Comparison of ENCODE assay signal across 14 mouse cellular contexts in the genomic region with DNA sequence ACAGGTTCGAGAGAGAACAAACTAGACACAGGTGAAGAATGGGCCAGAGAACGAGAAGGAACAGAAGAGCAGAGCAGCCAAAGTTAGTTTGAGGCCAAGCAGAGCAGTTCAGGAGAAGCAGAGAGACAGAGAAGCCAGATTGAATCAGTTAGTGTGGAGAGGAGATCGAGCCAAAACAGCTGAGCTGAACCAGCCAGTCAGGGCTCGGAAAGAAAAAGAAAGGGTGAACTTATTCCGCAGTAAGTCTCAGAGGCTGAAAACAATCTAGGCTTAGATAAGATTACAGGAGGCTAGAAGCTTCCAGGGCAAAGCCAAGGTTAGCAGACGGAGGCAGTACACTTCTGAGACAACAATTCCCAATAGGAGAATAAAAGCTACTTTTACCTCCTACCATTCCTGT. TPM values are rescaled to one million over a fixed set of nuclear protein-coding genes. Genes with fewer than 3 reads are reported as not detected.
DNase-seq lines count a peak whose midpoint lies in the region; ATAC-seq and TF ChIP-seq lines count a peak whose summit lies in the region.
"Had no signal": no experiment of that assay in that cellular context is flagged by ENCODE, and none has a peak within 500 bp of the region (broad histone marks: within the 10 kb centered on the region; RNA-seq: fewer than 3 reads in every experiment).

No protein-coding gene starts in this region.

- H3K4me1 ChIP-seq in liver, adult 2 months (ENCODE audit: control insufficient read depth, insufficient read depth, low read length): peaks cover 2% of the 10 kb centered on the region; the same call in 1 of the 2 replicates
- peaks cover 12% of the 10 kb centered on the region for H3K4me1 ChIP-seq in heart, postnatal 0 days (ENCODE audit: control insufficient read depth, insufficient read depth)
- no peaks in the 10 kb centered on the region for H3K4me1 ChIP-seq in small intestine, adult 2 months (ENCODE audit: control insufficient read depth, insufficient read depth, insufficient read length, low read length)

- H3K9ac ChIP-seq in liver, adult 2 months (ENCODE audit: low read depth, low read length): peak overlapping the region; percentile 15; the same call in 1 of the 2 replicates
- H3K9ac ChIP-seq in heart, postnatal 0 days (replicated peaks; ENCODE audit: low read depth, low read length): no peak overlapping the region

- no peaks in the 10 kb centered on the region for H3K27me3 ChIP-seq in liver, adult 2 months (ENCODE audit: control insufficient read depth, insufficient read depth, low read length)
- no peaks in the 10 kb centered on the region for H3K27me3 ChIP-seq in heart, postnatal 0 days (ENCODE audit: control insufficient read depth, insufficient read depth, low read length)
- H3K27me3 ChIP-seq in small intestine, adult 2 months (ENCODE audit: control insufficient read depth, insufficient read depth, low read length): no peaks in the 10 kb centered on the region

- peaks cover 4% of the 10 kb centered on the region; the same call in 1 of the 2 replicates for H3K79me2 ChIP-seq in liver, adult 2 months (ENCODE audit: control insufficient read depth, insufficient read depth, low read length)

- peak; percentile 30; the same call in 1 of the 2 replicates for ATAC-seq in heart, postnatal 0 days (ENCODE audit: insufficient read depth, low read depth)
- ATAC-seq in CD4-positive, CD25-positive, alpha-beta regulatory T cell, adult 4 months: no peak

- H3K9me3 ChIP-seq in heart, postnatal 0 days (replicated peaks; ENCODE audit: control insufficient read depth, low read length): no peaks in the 10 kb centered on the region

- peak overlapping the region; percentile 37 for H3K27ac ChIP-seq in liver, adult 2 months (replicated peaks; ENCODE audit: insufficient read depth, low read depth, low read length)
- H3K27ac ChIP-seq in heart, postnatal 0 days (ENCODE audit: low read depth): peak overlapping the region; percentile 53
- peak overlapping the region; percentile 92 for H3K27ac ChIP-seq in small intestine, adult 2 months (ENCODE audit: insufficient read depth, low read depth, low read length)

- TF ChIP-seq CTCF in liver, adult 2 months (IDR thresholded peaks at IDR 0.05; ENCODE audit: low read depth, low read length): no peak
- TF ChIP-seq CTCF in heart, postnatal 0 days (IDR thresholded peaks at IDR 0.05; ENCODE audit: low read depth): no peak
- TF ChIP-seq CTCF in small intestine, adult 2 months (IDR thresholded peaks at IDR 0.05; ENCODE audit: extremely low read depth, insufficient read length, insufficient replicate concordance, low read depth, low read length): no peak

- TF ChIP-seq EP300 in heart, postnatal 0 days (IDR thresholded peaks at IDR 0.05; ENCODE audit: low read depth): no peak

- H3K4me3 ChIP-seq in liver, adult 2 months (ENCODE audit: insufficient read depth, low read depth, low read length): no peak overlapping the region
- no peak overlapping the region for H3K4me3 ChIP-seq in heart, postnatal 0 days (ENCODE audit: low read depth, low read length)
- peak overlapping the region; percentile 2; the same call in 1 of the 2 replicates for H3K4me3 ChIP-seq in small intestine, adult 2 months (ENCODE audit: low read depth, low read length)
- H3K4me3 ChIP-seq: erythroblast, embryonic 14.5 days; myocyte had no signal

- H3K36me3 ChIP-seq in liver, adult 2 months (ENCODE audit: control insufficient read depth, insufficient read depth, low read length): peaks cover 17% of the 10 kb centered on the region
- no peaks in the 10 kb centered on the region for H3K36me3 ChIP-seq in heart, postnatal 0 days (replicated peaks; ENCODE audit: control insufficient read depth, insufficient read depth, low read length)
- H3K36me3 ChIP-seq in small intestine, adult 2 months (ENCODE audit: control insufficient read depth, insufficient read depth, low read length): peaks cover 17% of the 10 kb centered on the region

- DNase-seq in adrenal gland, adult 2 months: peak; percentile 22
- DNase-seq in adrenal gland, adult 8-10 months: no peak
- DNase-seq in liver, adult 2 months (ENCODE audit: extremely low read depth, low read depth, low spot score): peak; percentile 74
- no peak for DNase-seq in liver
- no peak for DNase-seq in heart, postnatal 0 days (ENCODE audit: low spot score)
- DNase-seq in cerebellum, adult 9-11 months: no peak
- DNase-seq: cerebellum, adult 11 months; lung, postnatal 14 days; right cerebral cortex, postnatal 14 days had no signal

- H3K4me2 ChIP-seq in heart, postnatal 0 days (ENCODE audit: low read depth, low read length): no peak overlapping the region

- 8% methylated on average over 6 of the region's 6 CpGs for WGBS in liver, adult 2 months
- 17% methylated on average over 6 of the region's 6 CpGs for WGBS in heart, postnatal 0 days
- 20% methylated on average over 6 of the region's 6 CpGs for WGBS in small intestine, adult 2 months

- no peak for TF ChIP-seq POLR2A in liver, adult 2 months (IDR thresholded peaks at IDR 0.05; ENCODE audit: extremely low read depth, insufficient read depth, low read length)
- no peak for TF ChIP-seq POLR2A in small intestine, adult 2 months (IDR thresholded peaks at IDR 0.05; ENCODE audit: low read depth, low read length)

RNA-seq across cellular contexts. Expression of a gene that starts 21.9 kb away (rescaled TPM):
- total RNA-seq in adrenal gland, adult 2 months (2021): 10 to 100 TPM; 14.4 to 17.5 TPM
- polyA plus RNA-seq in adrenal gland, adult 2 months (2012; rRNA removed): 27.3 and 36.1 TPM in 2 replicates
- 10 to 100 TPM; 11.4 to 31.1 (median 21.4) TPM for total RNA-seq in adrenal gland, adult 8-10 months (2022)
- total RNA-seq in liver, adult 2 months (2014; rRNA removed): 99.8 and 108 TPM in 2 replicates
- 50.5 and 61.5 TPM in 2 replicates for polyA plus RNA-seq in liver, adult 2 months (2012; rRNA removed)
- 24.2 and 30.6 TPM in 2 replicates for total RNA-seq in heart, postnatal 0 days (2014; rRNA removed; ENCODE audit: low replicate concordance)
- polyA plus RNA-seq in heart, postnatal 0 days (2015; fragmentation: Nextera tagmentation; extraction: Ambion mirVana): 27.4 and 29.7 TPM in 2 replicates
- polyA plus RNA-seq in small intestine, adult 2 months (2012; rRNA removed): 5.3 and 19.2 TPM in 2 replicates
- 100 to 1,000 TPM in 1 of 2 experiments, 10 to 100 TPM in 1; 72.5 to 166 TPM for polyA plus RNA-seq in CD4-positive, CD25-positive, alpha-beta regulatory T cell, adult 4 months (2017; shearing (Covaris generic))

RNA-seq across cellular contexts. Expression of a gene that starts 36.4 kb away (rescaled TPM):
- 100 to 1,000 TPM in 1 of 2 experiments, 10 to 100 TPM in 1; 99.6 to 109 TPM for total RNA-seq in adrenal gland, adult 2 months (2021)
- 380 and 502 TPM in 2 replicates for polyA plus RNA-seq in adrenal gland, adult 2 months (2012; rRNA removed)
- total RNA-seq in adrenal gland, adult 8-10 months (2022): 100 to 1,000 TPM in 2 of 4 experiments, 10 to 100 TPM in 2; 81.0 to 121 (median 98.4) TPM
- 6.0 and 10.3 TPM in 2 replicates for total RNA-seq in liver, adult 2 months (2014; rRNA removed)
- 36.6 and 45.0 TPM in 2 replicates for polyA plus RNA-seq in liver, adult 2 months (2012; rRNA removed)
- total RNA-seq in heart, postnatal 0 days (2014; rRNA removed; ENCODE audit: low replicate concordance): 49.7 and 67.6 TPM in 2 replicates
- 140 and 150 TPM in 2 replicates for polyA plus RNA-seq in heart, postnatal 0 days (2015; fragmentation: Nextera tagmentation; extraction: Ambion mirVana)
- 453 and 911 TPM in 2 replicates for polyA plus RNA-seq in small intestine, adult 2 months (2012; rRNA removed)
- polyA plus RNA-seq in CD4-positive, CD25-positive, alpha-beta regulatory T cell, adult 4 months (2017; shearing (Covaris generic)): 1,000 to 10,000 TPM in 1 of 2 experiments, 100 to 1,000 TPM in 1; 977 to 1,004 TPM

RNA-seq across cellular contexts. Expression of a gene that starts 37.8 kb away (rescaled TPM):
- total RNA-seq in adrenal gland, adult 2 months (2021): not detected
- polyA plus RNA-seq in adrenal gland, adult 2 months (2012; rRNA removed): not detected in 2 replicates
- not detected for total RNA-seq in adrenal gland, adult 8-10 months (2022)
- not detected in 2 replicates for total RNA-seq in liver, adult 2 months (2014; rRNA removed)
- not detected in 2 replicates for polyA plus RNA-seq in liver, adult 2 months (2012; rRNA removed)
- not detected in 2 replicates for total RNA-seq in heart, postnatal 0 days (2014; rRNA removed; ENCODE audit: low replicate concordance)
- polyA plus RNA-seq in heart, postnatal 0 days (2015; fragmentation: Nextera tagmentation; extraction: Ambion mirVana): not detected in 2 replicates
- not detected in 2 replicates for polyA plus RNA-seq in small intestine, adult 2 months (2012; rRNA removed)
- not detected for polyA plus RNA-seq in CD4-positive, CD25-positive, alpha-beta regulatory T cell, adult 4 months (2017; shearing (Covaris generic))
- total RNA-seq: heart, postnatal 10 days had no signal
- polyA plus RNA-seq: erythroblast, embryonic 14.5 days; myocyte had no signal

Comparison
In these comparisons a context has a peak if more than half of its experiments do, and no peak if none do; other contexts are left out.
1. DNase-seq: peak in adrenal gland, adult 2 months (single experiment) and liver, adult 2 months (single experiment); none in adrenal gland, adult 8-10 months (single experiment), liver (single experiment), heart, postnatal 0 days (single experiment) and cerebellum, adult 9-11 months (single experiment).
2. H3K27ac ChIP-seq: peak in every context shown above with its lines; median percentile 92 in small intestine, adult 2 months; 53 in heart, postnatal 0 days; 37 in liver, adult 2 months.